Mouse (Mus musculus): ENCODE results near the gene Ap2b1. TPM values are rescaled to one million over a fixed set of nuclear protein-coding genes. Genes with fewer than 3 reads are reported as not detected.
A peak's percentile ranks its signal among the peaks of the same experiment; 100 is the strongest.

Gene Ap2b1
- 100 to 1,000 TPM; 109 to 114 TPM for total RNA-seq (2021)
- long read RNA-seq, experiment 1, full-length matches to known transcripts, result 5 of 11 reads
- long read RNA-seq, experiment 1, partial matches to known transcripts, result 3 of 11 reads
- long read RNA-seq, experiment 1, other reads (novel, unspliced or antisense), result 3 of 11 reads
- long read RNA-seq, experiment 2, partial matches to known transcripts, result 0 of 1 reads
- long read RNA-seq, experiment 2, other reads (novel, unspliced or antisense), result 1 of 1 reads

DNA sequence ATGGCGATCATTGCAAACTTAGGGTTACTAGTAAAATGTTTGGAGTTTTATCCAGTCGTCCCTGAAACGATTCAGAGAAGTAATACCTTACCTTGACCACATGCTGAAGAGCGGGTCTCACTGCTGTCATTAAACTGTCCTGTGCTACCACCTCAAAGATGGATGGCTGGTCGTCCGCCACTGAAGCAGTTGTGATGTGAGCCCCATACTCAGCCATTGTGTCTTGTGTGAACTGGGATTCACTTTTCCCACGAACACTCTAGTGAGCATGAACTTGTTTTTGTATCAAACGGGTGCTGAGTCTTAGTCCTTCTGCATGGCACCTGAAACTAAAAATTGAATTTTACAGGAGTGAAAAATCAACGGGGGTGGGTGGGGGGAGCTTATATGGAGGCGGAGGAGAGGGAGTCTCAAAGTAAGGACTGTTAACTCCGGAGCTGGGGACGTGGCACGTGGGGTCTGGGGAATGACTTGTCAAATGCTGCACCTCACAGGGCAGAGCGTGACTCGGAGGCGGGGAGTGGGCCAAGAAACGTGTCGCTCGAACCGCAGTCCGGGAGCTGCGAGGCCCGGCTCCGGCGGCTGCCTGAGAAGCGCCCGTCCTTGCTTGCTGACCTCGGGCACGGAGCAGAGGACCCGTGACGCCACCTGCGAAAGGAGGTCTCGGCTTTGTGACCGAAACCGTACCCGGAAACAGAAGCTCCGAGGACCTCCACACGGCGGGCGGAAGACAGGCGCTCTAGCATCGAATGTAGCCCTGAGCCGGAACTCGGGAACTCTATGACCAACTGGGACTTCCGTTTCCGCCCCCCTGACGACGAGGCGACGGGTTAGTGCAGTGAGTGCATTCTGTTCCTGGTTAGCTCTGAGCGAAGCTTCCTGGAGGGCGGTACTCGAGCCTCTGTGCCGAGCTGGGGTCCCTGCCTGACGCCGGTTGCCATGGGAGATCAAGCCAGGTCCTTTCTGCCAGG lies at the start of gene Ap2b1:
Ap2b1 (plus strand) TSS at position 800 of the 971 bp plus-strand sequence.
- DNase-seq, result peak; percentile 94 to 95

DNA sequence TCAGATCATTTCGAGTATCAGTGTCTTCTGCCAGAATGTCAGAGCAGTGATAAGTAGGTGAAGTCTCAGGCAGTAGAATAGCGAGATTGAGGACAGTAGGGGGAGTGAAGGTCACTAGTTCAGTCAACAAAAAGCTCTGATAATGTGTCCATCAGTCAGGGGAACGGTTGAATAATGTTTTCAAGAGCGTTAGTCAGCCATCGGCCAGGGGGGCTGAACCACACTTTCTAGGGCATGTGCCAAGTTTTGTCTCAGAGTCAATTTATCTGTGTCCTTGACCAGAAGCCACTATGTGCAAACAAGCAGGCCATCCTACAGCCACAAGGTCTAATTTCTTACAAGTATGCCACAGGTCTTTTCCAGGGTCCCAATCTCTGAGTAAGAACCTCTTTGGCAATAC lies 41.6 kb upstream of the Ap2b1 start:
- peak; percentile 72 to 81 for DNase-seq

DNA sequence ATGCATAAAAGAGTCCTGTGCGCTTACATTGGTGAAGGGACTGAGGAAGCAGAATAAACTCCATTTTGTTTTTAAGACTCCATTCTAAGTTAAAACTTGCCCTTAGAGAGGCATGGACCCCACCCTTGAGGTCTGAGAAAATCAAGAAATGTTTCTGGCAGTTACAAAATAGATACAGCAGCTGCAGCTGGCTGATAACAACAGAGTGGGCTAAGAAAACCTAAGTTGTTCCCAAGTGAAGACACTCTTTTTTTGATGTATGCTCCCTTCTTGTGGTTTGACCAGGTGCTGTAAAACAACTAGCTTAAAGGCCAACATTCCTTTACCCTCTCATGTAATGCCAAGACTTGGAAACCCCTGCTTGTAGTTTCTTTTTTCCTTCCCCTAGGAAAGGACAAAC lies 36.2 kb upstream of the Ap2b1 start:
- DNase-seq, result no peak

GRCm38 (mm10) chr11:83263146-83263545 lies 35.7 kb upstream of the Ap2b1 start:
- DNase-seq, result no peak

GRCm38 (mm10) chr11:83270842-83271150 lies 28.0 kb upstream of the Ap2b1 start:
- DNase-seq, result no peak

DNA sequence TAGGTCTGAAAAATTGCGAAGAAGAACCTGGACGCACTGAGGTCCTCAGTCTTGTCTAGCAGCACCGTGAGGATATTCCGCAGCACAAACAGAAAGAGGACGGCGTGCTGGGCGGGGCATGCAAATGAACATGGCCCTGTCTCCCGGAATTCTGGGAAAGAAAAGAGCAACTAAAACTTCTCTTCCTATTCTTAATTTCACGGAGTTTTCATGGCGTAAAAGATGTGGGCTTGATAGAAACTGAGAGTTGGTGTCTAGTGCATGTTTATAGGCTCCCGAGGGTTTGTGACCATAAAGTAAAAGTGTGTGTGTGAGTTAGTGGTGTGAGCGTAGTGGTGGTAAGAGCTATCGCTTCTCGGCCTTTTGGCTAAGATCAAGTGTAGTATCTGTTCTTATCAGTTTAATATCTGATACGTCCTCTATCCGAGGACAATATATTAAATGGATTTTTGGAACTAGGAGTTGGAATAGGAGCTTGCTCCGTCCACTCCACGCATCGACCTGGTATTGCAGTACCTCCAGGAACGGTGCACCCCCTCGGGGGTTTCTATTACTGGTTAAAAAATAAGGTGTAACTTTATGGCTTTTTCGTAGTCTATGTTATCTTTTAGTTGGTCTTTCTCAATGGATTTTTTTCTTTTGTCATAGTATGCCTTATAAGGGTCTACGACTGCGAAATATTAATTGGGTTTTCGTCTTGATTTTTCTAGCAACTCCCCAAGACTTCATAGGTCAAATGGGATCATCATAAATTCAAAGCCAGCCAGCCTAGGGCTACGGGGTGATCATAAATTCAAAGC lies 27.5 kb upstream of the Ap2b1 start:
- peak; percentile 81 to 84 for DNase-seq

- DNase-seq, result peak in 1 of 2 experiments; percentile 11
These were observed 26.6 kb upstream of the Ap2b1 start for GRCm38 (mm10) chr11:83271951-83272843.

GRCm38 (mm10) chr11:83276251-83276650 lies 22.6 kb upstream of the Ap2b1 start:
- no peak for DNase-seq

- DNase-seq, result no peak
These were observed 19.8 kb upstream of the Ap2b1 start for GRCm38 (mm10) chr11:83279024-83279423.

DNA sequence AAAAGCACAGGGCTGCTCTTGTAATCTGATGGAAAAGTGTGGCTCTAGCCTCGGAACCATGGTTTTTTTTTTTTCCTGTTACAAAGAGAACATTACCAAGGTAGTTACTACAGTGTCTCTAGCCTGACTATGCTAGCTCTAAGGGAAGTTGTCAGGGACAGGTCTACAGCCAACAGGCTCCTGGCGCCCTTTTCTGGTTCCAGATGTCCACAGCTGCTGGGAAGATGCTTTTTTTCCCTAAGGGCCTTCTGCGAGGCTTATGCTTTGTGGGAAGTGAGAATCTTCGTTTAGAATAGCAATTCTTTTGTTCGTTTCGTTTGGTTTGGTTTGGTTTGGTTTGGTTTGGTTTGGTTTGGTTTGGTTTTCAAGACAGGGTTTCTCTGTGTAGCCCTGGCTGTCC lies 19.1 kb upstream of the Ap2b1 start:
- no peak for DNase-seq

DNA sequence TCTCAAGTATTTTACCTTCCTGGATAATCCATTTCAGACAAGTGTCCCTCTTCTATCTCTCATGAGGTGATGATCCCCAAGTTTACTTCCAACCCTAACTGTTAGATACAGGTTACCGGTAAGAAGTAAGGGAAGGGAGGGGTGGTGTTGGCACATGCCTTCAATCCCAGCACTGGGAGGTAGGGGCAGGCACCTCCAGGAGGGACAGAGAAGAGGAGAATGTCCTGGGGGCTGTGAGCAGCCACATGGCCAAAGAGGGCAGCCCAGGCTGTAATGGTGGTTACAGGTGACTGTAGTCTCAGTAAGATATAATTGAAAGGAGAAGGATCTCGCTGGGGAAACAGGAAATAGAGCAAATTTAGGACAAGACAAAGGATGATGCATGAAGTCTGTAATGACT lies 16.7 kb upstream of the Ap2b1 start:
- no peak for DNase-seq

GRCm38 (mm10) chr11:83285627-83286026 lies 13.2 kb upstream of the Ap2b1 start:
- no peak for DNase-seq

- DNase-seq, result no peak
These were observed 12.3 kb upstream of the Ap2b1 start, which contains the start of gene Slfn14 for GRCm38 (mm10) chr11:83286566-83286965. TSS of gene Slfn14 (minus strand) at chr11:83286726.

GRCm38 (mm10) chr11:83289036-83289435 lies 9.8 kb upstream of the Ap2b1 start:
- DNase-seq, result no peak

GRCm38 (mm10) chr11:83289633-83290032 lies 9.2 kb upstream of the Ap2b1 start:
- DNase-seq, result no peak

- DNase-seq, result peak; percentile 96 to 97
These were observed 7.2 kb upstream of the Ap2b1 start for GRCm38 (mm10) chr11:83291375-83292250.

DNA sequence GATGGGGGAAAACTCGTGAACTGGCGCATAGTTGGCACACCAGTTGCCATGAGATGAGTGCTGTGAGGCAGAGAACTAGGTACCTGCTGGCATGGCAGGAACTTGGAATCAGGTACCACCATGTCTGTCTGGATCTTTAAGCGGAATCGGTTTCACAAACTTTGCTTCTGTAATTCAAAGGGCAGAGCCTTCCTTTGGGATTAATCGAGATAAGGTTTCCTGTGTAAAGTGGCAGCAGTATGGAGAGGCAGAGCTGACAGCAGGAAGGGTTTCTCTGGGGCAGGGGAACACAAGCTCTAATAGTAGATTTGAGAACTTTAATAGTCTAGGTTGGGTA lies 6.6 kb upstream of the Ap2b1 start:
- DNase-seq, result no peak

GRCm38 (mm10) chr11:83293182-83293581 lies 5.6 kb upstream of the Ap2b1 start:
- no peak for DNase-seq

DNA sequence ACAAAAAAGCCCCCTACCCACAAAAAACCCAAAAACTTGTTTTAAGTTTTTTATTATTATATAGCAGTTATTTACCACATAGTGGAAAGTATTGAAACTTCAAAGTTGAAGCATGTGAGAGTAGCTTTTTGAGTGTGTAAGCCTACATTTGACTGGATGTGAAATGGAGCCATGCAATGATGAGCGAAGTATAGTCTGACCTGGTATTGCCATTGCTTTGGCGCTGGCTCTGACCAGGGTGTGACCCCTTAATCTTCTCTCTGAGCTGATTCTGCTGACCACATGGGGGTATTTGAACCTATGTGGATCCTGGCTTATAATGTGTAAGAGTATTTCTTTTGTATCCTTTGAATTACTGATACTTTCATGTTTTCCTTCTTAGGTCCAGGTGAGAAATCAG lies 4.7 kb upstream of the Ap2b1 start:
- DNase-seq, result no peak

- no peak for DNase-seq
These were observed 1.0 kb upstream of the Ap2b1 start for GRCm38 (mm10) chr11:83297816-83298215.

DNA sequence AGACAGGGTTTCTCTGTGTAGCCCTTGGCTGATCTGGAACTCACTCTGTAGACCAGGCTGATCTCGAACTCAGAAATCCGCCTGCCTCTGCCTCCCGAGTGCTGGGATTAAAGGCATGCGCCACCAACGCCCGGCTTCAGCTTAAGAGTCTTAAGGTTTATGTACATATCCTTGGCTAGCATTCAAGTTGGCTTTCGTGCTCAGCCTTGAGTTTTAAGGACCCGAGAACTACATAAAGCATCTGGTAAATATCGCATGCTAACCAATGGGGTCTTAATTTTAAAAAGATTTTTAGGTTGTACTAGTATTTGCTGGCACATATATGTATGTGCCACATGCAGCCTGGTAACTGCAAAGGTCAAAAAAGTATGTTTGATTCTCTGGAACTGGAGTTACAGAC lies 900 bp downstream of the Ap2b1 start:
- no peak for DNase-seq
